Mouse (Mus musculus) limb, embryonic 14.5 days (tissue): ENCODE measurements around the gene Elmo1. TPM values are rescaled to one million over a fixed set of nuclear protein-coding genes. Genes with fewer than 3 reads are reported as not detected.

Source experiments
- ATAC-seq: fragments of 200-750 bp; cut with Nextera tagmentation; 2 replicates; pipeline ENCODE4 v1.8.0; 2017; ENCODE audit warnings: low read depth, moderate number of reproducible peaks, moderate TSS enrichment; ENCODE audit not compliant: low FRiP score
- DNase-seq: peaks from one replicate; pipeline ENCODE4 v3.0.0-alpha.2; 2015; ENCODE audit warnings: low spot score
- H3K27ac ChIP-seq: fragments of 300-500 bp; sonication (generic); replicated peaks from 2 replicates; pipeline ENCODE4 v1.5.1; 2014; ENCODE audit warnings: low read depth, mild to moderate bottlenecking, low read length, moderate library complexity, mixed read lengths
- H3K27me3 ChIP-seq: fragments of 300-500 bp; sonication (generic); 2 replicates; pipeline ENCODE4 v1.6.1; 2014; ENCODE audit warnings: low read length, mixed read lengths; ENCODE audit not compliant: control insufficient read depth, insufficient read depth
- H3K36me3 ChIP-seq: fragments of 300-500 bp; sonication (generic); 2 replicates; pipeline ENCODE4 v1.6.1; 2014; ENCODE audit warnings: mild to moderate bottlenecking, low read length, moderate library complexity, mixed read lengths; ENCODE audit not compliant: control insufficient read depth, insufficient read depth
- H3K4me1 ChIP-seq: fragments of 300-500 bp; sonication (generic); 2 replicates; pipeline ENCODE4 v1.6.1; 2014; ENCODE audit warnings: antibody characterized with exemption, low read length, mixed read lengths; ENCODE audit not compliant: control insufficient read depth, insufficient read depth
- H3K4me2 ChIP-seq: fragments of 300-500 bp; sonication (generic); replicated peaks from 2 replicates; pipeline ENCODE4 v1.6.1; 2014; ENCODE audit warnings: low read depth, mild to moderate bottlenecking, low read length, moderate library complexity; ENCODE audit not compliant: severe bottlenecking
- H3K4me3 ChIP-seq: fragments of 300-500 bp; sonication (generic); replicated peaks from 2 replicates; pipeline ENCODE4 v1.5.1; 2014; ENCODE audit warnings: low read length
- H3K9ac ChIP-seq: fragments of 300-500 bp; sonication (generic); 2 replicates; pipeline ENCODE4 v1.6.1; 2014; ENCODE audit warnings: mild to moderate bottlenecking, low read depth, low read length, moderate library complexity; ENCODE audit not compliant: severe bottlenecking
- H3K9me3 ChIP-seq: fragments of 300-500 bp; sonication (generic); 2 replicates; pipeline ENCODE4 v1.6.1; 2016; ENCODE audit warnings: low read length; ENCODE audit not compliant: control insufficient read depth
- POLR2A ChIP-seq: fragments of 200-500 bp; IDR thresholded peaks from 2 replicates; pipeline ENCODE4 v1.8.0; 2012; ENCODE audit warnings: inconsistent platforms, mild to moderate bottlenecking, moderate library complexity, borderline replicate concordance; ENCODE audit not compliant: insufficient read depth, insufficient read length; ENCODE audit errors: extremely low read depth
- WGBS: fragments of 180-500 bp; shearing (Covaris S2); extraction: QIAGEN DNeasy Blood & Tissue Kit; methylation state at CpG from one replicate; pipeline ENCODE4 v1.1.7; 2014; 5-methylcytosine and 5-hydroxymethylcytosine counted together
- polyA plus RNA-seq, 2 experiments: library from polyadenylated mRNA; depleted of rRNA in 1 of 2; stranded (reverse) in 1 of 2; unstranded in 1 of 2; fragments of >200 nt; fragmentation: Nextera tagmentation in 1 of 2; extraction: Ambion mirVana in 1 of 2; gene quantifications; 2 replicates each; pipeline versions ENCODE4 v1.2.1 to v1.2.3; 2012 to 2014

Elmo1 gene
- polyA plus RNA-seq, 2 experiments: 12.8 TPM

DNA sequence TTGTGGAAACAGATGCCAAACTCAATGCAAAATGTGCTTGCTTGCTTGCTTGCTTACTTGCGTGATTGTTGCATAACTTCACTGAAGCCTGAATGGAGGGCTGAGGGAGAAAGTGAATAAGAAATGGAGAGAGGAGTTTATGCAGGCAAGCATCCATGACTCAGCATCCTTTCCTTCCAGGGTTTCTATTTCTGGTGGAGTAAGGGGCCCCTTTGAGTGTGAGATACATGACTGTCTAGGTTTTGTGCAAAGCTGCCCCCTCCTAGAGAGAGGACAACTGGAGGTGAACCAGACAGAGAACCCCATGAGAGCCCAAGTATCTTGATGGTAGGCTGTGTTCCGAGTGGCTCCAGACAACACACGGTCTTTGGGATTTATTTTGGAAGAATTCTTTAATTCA lies 508.2 kb downstream of the Elmo1 start:
- 92% methylated on average over 3 of the region's 3 CpGs for WGBS
- ATAC-seq: no peak

DNA sequence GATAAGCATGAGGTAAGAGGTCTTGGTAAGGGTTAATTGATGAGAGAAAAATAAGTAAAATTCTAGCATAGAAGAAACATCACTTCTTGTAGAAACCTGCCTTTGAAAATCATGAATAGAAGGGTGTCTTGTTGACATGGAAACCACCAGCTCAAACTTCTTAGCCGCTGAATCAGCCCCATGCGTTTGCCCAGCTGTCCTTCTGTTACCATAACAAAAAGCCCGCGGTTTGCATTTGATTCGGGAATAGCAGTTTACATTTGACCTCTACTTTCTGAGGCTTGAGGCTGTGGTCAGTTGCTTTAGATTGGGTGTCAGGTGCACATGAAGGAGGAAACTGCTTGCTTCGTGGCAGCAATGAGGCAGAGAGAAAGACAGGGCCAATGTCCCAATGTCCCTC lies 509.9 kb downstream of the Elmo1 start:
- H3K4me1 ChIP-seq: no peaks in the 10 kb centered on the region
- no peaks in the 10 kb centered on the region for H3K36me3 ChIP-seq
- no peaks in the 10 kb centered on the region for H3K9me3 ChIP-seq
- H3K4me2 ChIP-seq: no peak overlapping the region
- no peak for ATAC-seq
- no peak overlapping the region for H3K4me3 ChIP-seq
- no peak overlapping the region for H3K9ac ChIP-seq
- no peak overlapping the region for H3K27ac ChIP-seq
- WGBS: 48% methylated on average over 6 of the region's 6 CpGs
- no peak for DNase-seq
- no peaks in the 10 kb centered on the region for H3K27me3 ChIP-seq
- no peak for TF ChIP-seq POLR2A

More for the DNA sequence above, 508.2 kb downstream of the Elmo1 start:
- H3K27ac ChIP-seq: no peak overlapping the region
- no peaks in the 10 kb centered on the region for H3K36me3 ChIP-seq
- no peaks in the 10 kb centered on the region for H3K9me3 ChIP-seq
- no peak for TF ChIP-seq POLR2A
- H3K27me3 ChIP-seq: no peaks in the 10 kb centered on the region
- H3K4me2 ChIP-seq: no peak overlapping the region
- H3K4me3 ChIP-seq: no peak overlapping the region
- DNase-seq: no peak
- no peaks in the 10 kb centered on the region for H3K4me1 ChIP-seq
- H3K9ac ChIP-seq: no peak overlapping the region

DNA sequence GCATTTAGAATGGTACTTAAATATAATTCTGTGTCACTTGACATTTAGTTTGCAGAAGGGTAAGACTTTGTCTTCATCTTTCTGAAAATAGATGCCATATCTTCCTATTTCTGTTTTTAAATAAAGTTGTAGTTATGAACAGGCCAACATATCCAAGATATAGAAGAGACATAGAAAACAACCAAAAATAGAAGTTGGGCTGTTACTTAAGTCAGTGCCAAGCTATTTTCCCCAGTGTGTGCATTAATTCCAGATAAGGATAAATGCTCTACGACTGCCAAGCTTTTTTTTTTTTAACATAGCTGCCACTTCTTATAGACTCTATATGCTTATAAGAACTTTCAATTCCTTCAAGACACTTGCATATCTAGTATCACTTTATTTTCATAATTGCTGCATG lies 511.0 kb downstream of the Elmo1 start:
- Histone ChIP-seq H3K4me1 (no peaks in the 10 kb centered on the region), H3K4me3 (no peak overlapping the region), H3K27me3 (no peaks in the 10 kb centered on the region), H3K9me3 (no peaks in the 10 kb centered on the region), H3K4me2 (no peak overlapping the region), H3K9ac (no peak overlapping the region), H3K36me3 (no peaks in the 10 kb centered on the region), H3K27ac (no peak overlapping the region)
- TF ChIP-seq POLR2A: no peak
- WGBS: 90% methylated on average over 1 of the region's 1 CpGs
- DNase-seq (no peak), ATAC-seq (no peak)

DNA sequence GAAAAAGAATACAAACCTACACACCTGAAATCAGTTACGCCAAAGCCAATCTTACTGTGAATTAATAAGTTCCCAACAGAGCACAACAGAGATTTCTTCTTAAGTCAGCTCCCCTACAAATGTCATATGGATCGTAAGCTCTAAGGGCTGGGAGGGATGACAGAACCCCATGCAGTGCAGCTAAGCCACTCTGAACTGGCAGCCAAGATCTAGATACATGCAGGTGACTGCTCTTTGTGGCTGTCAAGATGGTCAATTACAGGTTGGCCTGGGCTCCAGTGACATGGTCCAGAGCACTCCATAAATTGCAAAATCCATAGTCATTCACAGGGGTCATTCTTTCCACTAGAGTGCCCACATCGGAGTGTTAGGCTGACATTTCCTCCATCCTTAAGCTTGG lies 516.5 kb downstream of the Elmo1 start:
- no peaks in the 10 kb centered on the region for H3K9me3 ChIP-seq
- ATAC-seq: no peak
- no peaks in the 10 kb centered on the region for H3K36me3 ChIP-seq
- H3K4me2 ChIP-seq: no peak overlapping the region
- no peak for TF ChIP-seq POLR2A
- no peak for DNase-seq
- H3K4me3 ChIP-seq: no peak overlapping the region
- H3K27ac ChIP-seq: no peak overlapping the region
- no peak overlapping the region for H3K9ac ChIP-seq
- no peaks in the 10 kb centered on the region for H3K4me1 ChIP-seq
- WGBS: 76% methylated on average over 3 of the region's 3 CpGs
- no peaks in the 10 kb centered on the region for H3K27me3 ChIP-seq

DNA sequence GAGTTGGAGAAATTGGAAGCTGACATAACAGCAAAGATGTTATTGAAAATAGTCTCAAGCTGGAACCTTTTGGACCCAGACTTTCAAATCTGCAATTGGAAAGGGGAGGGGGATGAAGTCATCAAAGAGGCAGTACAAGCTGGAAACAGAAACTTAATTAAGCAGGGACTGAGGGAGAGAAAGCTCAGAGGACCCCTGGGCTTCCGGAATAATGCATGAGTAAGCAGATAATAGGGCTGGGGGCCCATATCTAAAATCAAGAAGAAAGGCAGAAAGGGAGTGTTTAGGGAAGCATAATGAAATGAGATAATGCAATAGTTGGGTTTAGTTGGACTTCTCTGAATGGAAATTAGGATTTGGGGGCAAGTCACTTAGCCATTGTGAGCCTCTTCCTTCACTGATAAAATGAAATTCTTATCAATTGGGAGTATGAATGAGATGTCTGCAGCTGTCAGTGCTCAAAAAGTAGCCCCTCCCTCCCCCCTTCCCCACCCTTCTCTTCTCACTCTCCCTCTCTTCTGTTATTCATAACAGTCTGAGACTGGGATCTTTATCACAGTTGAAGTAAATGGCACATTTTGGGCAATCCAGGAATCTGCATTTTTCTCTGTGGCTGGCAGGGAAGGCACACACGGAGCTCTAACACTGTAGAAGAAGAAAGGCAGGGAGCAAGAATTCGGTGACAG lies 518.8 kb downstream of the Elmo1 start:
- DNase-seq (no peak), ATAC-seq (no peak)
- Histone ChIP-seq H3K4me1 (no peaks in the 10 kb centered on the region), H3K36me3 (no peaks in the 10 kb centered on the region), H3K9me3 (no peaks in the 10 kb centered on the region), H3K4me3 (no peak overlapping the region), H3K27ac (no peak overlapping the region), H3K9ac (no peak overlapping the region), H3K4me2 (no peak overlapping the region), H3K27me3 (no peaks in the 10 kb centered on the region)
- 59% methylated on average over 3 of the region's 3 CpGs for WGBS
- no peak for TF ChIP-seq POLR2A
